Mouse (Mus musculus) embryonic facial prominence, embryonic 10.5 days (tissue): ENCODE measurements at regions not wholly inside any gene's neighbourhood (a gene's known extent, or its start where the extent isn't known, plus 50 kb on each side); places are given as distances from the start of the nearest gene placed in this dataset.

ENCODE experiments used
- DNase-seq: peaks from one replicate; pipeline ENCODE4 v3.0.0-alpha.2; 2017; ENCODE audit warnings: low spot score
- H3K27ac ChIP-seq: fragments of 300-500 bp; sonication (generic); replicated peaks from 2 replicates; pipeline ENCODE4 v1.5.1; 2016; ENCODE audit warnings: mild to moderate bottlenecking
- H3K27me3 ChIP-seq: fragments of 300-500 bp; sonication (generic); replicated peaks from 2 replicates; pipeline ENCODE4 v1.6.1; 2016; ENCODE audit warnings: low read depth, mild to moderate bottlenecking; ENCODE audit not compliant: poor library complexity, severe bottlenecking
- H3K36me3 ChIP-seq: fragments of 300-500 bp; sonication (generic); replicated peaks from 2 replicates; pipeline ENCODE4 v1.6.1; 2016; ENCODE audit warnings: mild to moderate bottlenecking, moderate library complexity
- H3K4me1 ChIP-seq: fragments of 300-500 bp; sonication (generic); 2 replicates; pipeline ENCODE4 v1.6.1; 2016
- H3K4me3 ChIP-seq: fragments of 300-500 bp; sonication (generic); 2 replicates; pipeline ENCODE4 v1.5.1; 2016; ENCODE audit warnings: mild to moderate bottlenecking, moderate library complexity
- H3K9me3 ChIP-seq: fragments of 300-500 bp; sonication (generic); 2 replicates; pipeline ENCODE4 v1.6.1; 2016; ENCODE audit warnings: mild to moderate bottlenecking
- WGBS: fragments of 180-500 bp; shearing (Covaris S2); methylation state at CpG from one replicate; pipeline ENCODE4 v1.1.7; 2016; 5-methylcytosine and 5-hydroxymethylcytosine counted together

GRCm38 (mm10) chr5:104728399-104728798, 131.5 kb downstream of the Zfp951 start:
- H3K27me3 ChIP-seq, result no peaks in the 10 kb centered on the region
- H3K4me1 ChIP-seq, result no peaks in the 10 kb centered on the region
- H3K9me3 ChIP-seq, result peaks cover 32% of the 10 kb centered on the region
- H3K36me3 ChIP-seq, result no peaks in the 10 kb centered on the region
- H3K4me3 ChIP-seq, result no peak overlapping the region
- no peak for DNase-seq
- no peak overlapping the region for H3K27ac ChIP-seq

DNA sequence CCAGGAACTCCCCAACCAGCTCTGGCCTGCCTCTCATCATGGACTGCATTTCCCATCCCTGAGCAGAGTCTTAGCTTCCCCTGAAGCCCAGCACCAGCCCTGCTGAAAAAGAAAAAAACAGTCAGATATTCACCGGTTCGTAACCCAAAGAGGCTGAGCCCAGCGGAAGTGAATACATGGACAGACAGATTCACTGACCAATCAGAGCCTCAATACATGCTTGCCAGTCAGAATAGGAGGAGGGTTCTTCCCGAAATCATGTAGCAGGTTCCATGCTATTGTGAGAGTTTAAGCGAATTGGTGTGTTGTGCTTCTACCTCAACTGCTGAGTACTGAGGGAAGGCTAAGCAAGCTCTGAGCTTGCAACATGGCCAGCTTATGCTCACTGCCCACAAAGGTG, 137.3 kb downstream of the Zfp951 start:
- Histone ChIP-seq H3K27ac (no peak overlapping the region), H3K36me3 (no peaks in the 10 kb centered on the region), H3K27me3 (no peaks in the 10 kb centered on the region), H3K4me3 (no peak overlapping the region), H3K9me3 (peaks cover 56% of the 10 kb centered on the region), H3K4me1 (no peaks in the 10 kb centered on the region)
- DNase-seq, result no peak
- 89% methylated on average over 5 of the region's 5 CpGs for WGBS

- H3K36me3 ChIP-seq, result no peaks in the 10 kb centered on the region
- H3K9me3 ChIP-seq, result peaks cover 80% of the 10 kb centered on the region
- H3K27me3 ChIP-seq, result no peaks in the 10 kb centered on the region
- no peak overlapping the region for H3K4me3 ChIP-seq
- H3K4me1 ChIP-seq, result no peaks in the 10 kb centered on the region
- no peak overlapping the region for H3K27ac ChIP-seq
- WGBS, result 87% methylated on average over 11 of the region's 11 CpGs
- DNase-seq, result no peak
These were observed 142.9 kb downstream of the Zfp951 start for GRCm38 (mm10) chr5:104716956-104717355.
